Mouse (Mus musculus): ENCODE measurements around the gene Fras1.

The Fras1 gene

GRCm38 (mm10) chr5:96681085-96681484 lies 307.3 kb downstream of the Fras1 start:
- no peak for DNase-seq (ENCODE audit: low spot score in 2 of 2)

GRCm38 (mm10) chr5:96682777-96683176 lies 309.0 kb downstream of the Fras1 start:
- no peak for DNase-seq (ENCODE audit: low spot score in 2 of 2)

DNA sequence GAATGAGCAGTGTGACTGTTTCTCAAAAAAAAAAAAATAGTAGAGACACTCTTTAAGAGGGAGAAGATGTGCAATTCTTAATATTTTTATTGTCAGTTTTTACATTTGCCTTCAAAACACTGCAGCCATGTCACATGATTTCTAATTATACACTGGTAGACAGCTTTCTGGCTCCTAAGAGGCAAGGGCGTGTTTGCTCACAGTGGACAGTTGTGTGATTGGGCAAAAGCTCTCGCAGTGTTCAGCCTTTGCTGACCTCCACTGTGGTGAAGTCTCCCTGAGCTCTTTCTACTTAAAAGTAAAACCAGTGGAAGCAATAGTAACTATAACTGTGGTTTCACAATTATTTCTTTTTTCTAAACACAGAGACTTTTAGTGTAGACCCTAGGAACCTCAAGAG lies 315.1 kb downstream of the Fras1 start:
- no peak for DNase-seq (ENCODE audit: low spot score in 2 of 2)

DNA sequence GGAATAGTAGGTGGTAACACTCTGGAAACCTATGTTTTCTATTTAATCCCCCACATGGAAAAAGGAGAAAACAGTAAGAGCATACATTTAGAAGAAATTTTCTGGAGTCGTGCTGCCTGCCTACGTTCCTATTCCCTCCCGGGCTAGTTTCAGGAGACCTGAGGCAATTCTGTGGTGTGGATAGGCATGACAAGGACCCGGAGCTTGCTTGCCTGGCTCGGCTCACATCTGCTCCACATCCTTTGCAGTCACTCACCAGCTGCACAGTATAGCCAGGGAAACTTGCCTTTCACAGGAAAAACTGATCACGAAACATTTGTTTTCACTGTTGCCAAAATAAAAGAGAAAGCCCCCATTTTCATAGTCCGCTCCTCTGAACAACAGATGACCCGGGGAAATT lies 325.2 kb downstream of the Fras1 start:
- DNase-seq (ENCODE audit: low spot score in 2 of 2), result no peak

GRCm38 (mm10) chr5:96702706-96703625 lies 329.2 kb downstream of the Fras1 start:
- no peak for DNase-seq (ENCODE audit: low spot score in 2 of 2)

DNA sequence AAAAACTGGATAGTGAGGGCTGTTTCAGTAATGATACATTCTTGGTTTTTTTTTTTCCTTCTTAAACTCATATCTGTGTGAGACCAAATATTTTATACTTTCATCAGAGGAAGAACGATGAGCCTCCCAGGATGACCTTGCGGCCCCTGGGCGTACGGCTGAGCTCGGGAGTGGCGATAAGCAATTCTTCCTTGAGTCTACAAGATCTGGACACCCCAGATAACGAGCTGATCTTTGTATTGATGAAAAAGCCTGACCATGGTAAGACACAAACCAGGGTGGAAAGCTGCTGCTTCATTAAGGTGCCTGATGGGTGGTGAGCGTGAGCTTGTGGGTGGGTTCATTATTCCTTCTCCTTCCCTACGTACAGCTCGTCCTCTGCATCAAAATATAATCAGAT lies 334.8 kb downstream of the Fras1 start:
- DNase-seq (ENCODE audit: low spot score in 2 of 2), result no peak

DNA sequence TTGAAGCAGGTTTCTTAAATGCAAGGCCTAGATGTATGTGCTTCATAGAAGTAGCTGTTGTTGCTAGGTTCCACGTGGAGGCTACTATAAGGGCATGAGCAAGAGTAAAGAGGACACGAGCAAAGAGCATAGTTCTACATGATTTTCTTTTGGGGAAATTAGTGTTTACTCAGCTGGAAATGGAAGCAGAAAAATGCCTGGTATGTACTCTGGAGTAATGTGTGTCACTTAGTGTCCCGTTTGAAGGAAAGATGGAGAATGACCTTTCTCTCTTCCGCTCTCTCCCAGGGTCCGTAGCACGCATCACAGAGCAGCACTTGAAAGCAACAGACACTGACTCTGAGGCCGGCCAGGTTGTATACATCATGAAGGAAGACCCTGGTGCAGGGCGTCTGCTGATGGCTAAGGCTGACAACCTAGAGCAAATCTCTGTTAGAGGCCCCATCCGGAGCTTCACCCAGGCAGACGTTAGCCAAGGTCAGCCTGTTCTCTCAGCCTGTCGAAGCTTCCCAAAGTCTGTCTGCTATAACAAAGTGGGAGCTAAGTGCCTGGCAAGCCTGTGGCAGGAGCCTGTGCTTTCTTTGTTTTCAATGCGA lies 338.4 kb downstream of the Fras1 start:
- DNase-seq (ENCODE audit: low spot score in 2 of 2), result no peak

GRCm38 (mm10) chr5:96712799-96713198 lies 339.0 kb downstream of the Fras1 start:
- no peak for DNase-seq (ENCODE audit: low spot score in 2 of 2)

GRCm38 (mm10) chr5:96716273-96717034 lies 342.7 kb downstream of the Fras1 start:
- DNase-seq (ENCODE audit: low spot score in 2 of 2), result no peak

DNA sequence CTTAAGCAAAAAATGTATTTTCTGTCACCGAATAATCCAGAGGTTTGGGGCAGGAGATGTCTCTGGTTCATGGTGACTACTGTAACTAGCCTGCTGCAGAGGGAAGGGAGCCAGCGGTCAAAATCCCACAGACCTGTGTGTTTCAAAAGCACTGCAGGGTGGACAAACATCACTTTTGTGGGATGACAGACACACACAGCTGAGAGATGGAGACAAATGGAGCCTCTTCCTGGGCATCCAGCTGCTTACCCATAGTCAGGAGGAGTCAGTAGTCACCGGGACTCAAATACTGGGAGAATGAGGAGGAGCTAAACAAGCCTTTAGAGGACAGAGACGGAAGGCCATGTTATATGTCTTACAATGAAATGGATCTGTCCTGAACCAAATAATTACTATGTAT lies 343.9 kb downstream of the Fras1 start:
- no peak for DNase-seq (ENCODE audit: low spot score in 2 of 2)

DNA sequence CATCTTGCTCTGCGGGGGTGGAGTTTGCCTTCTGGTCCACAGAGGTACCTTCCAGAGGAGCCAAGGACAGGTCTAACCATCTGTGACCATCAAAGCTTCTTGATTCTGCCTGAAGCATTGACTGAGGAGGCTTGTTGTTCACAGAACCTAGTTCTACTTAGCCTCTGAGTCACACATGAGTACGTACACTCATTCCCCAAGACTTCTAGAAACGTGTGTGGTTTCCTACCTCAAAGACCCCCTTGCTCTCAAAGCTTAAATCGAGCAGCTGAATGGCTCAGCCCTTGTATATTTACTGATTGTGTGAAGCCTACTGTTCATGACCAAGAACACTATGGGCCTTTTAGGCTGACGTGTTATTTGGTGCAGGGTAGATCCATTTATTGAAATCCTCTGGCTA lies 344.8 kb downstream of the Fras1 start:
- no peak for DNase-seq (ENCODE audit: low spot score in 2 of 2)

GRCm38 (mm10) chr5:96719221-96719620 lies 345.5 kb downstream of the Fras1 start:
- DNase-seq (ENCODE audit: low spot score in 2 of 2), result no peak

DNA sequence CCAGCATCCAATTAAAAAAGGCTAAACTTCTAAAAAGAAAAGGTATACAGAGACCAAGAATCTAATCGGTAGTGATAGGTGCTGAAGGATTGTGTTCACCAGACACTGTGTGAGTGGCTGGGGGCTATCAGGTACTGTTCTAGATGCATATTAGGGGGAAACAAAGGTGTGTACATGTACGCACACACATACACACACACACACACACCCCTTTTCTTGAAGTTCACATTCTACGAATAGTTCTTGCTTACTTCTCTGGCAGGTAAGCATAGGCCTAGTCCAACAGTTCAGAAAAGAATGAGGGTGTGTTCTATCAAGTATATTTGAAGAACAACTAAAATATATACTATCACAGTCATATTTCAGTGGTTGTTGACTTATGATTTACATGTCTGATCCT lies 348.9 kb downstream of the Fras1 start:
- DNase-seq (ENCODE audit: low spot score in 2 of 2), result no peak

DNA sequence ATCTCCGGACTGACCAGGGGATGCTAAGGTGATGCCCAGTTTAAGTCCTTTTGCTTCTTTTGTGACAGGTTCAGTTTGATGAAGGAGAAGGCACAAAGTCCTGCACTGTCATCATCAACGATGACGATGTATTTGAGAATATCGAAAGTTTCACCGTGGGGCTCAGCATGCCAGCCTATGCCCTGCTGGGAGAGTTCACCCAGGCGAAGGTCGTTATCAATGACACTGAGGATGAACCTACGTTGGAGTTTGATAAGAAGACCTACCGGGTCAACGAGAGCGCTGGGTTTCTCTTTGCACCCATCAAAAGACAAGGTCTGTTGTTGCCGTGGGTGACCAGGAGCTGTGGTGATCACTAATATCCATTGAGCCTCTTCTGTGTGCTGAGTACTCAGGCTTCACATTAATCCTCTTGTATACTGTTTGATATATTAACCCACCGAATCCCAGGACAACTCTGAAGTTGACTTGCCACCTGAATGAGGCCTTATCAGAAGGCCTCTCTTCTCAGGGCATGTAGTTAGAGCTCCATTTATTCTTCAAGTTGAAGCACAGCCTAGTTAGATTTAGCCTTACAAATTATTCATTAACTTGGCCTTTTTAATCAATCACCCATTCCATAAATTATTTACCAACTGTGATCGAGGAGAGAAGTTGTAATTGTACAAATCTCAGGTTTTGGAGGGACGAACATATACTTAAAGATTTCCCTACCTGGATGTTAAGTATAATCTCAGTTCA lies 365.6 kb downstream of the Fras1 start:
- no peak for DNase-seq (ENCODE audit: low spot score in 2 of 2)

DNA sequence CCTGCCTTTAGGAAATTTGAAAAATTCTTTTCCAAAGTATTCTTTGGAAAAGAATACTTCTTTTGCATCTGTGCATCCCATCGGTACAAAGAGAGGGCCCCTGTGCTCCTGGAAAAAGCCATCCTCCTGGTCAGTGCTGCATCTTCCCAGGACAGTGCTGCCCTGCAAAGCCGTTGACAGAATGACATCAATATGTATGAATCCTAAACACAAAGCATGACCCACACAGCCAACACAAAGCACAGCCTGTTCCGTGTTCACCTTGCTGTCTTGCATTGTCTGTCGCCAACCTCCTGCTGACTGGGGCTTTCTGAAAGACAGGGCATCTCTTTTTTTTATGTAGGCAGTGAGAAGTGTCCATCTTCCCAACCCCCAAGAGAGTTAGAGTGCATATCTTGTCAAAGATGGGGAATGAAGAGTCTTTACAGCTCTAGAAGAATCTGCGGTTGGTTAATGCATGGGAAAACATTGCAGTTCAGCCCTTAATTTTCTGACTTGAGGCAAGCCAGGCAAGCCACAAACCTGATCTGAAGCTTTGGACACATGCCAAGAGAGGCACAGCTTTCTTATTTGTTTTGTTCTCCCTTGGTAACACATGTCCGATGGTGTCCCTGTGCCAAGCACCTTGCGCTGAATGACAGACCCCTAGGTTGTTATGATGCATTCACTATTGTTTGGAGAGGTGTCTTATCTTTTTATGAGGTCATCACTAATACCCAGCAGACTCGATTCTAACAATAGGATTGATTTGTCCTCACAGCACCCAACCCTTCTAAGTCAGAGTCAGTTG lies 373.6 kb downstream of the Fras1 start:
- no peak for DNase-seq (ENCODE audit: low spot score in 2 of 2)

- DNase-seq (ENCODE audit: low spot score in 2 of 2), result no peak
These were observed 383.9 kb downstream of the Fras1 start for GRCm38 (mm10) chr5:96757615-96758014.

- DNase-seq (ENCODE audit: low spot score in 2 of 2), result no peak
These were observed 388.3 kb downstream of the Fras1 start for GRCm38 (mm10) chr5:96762021-96762420.

DNA sequence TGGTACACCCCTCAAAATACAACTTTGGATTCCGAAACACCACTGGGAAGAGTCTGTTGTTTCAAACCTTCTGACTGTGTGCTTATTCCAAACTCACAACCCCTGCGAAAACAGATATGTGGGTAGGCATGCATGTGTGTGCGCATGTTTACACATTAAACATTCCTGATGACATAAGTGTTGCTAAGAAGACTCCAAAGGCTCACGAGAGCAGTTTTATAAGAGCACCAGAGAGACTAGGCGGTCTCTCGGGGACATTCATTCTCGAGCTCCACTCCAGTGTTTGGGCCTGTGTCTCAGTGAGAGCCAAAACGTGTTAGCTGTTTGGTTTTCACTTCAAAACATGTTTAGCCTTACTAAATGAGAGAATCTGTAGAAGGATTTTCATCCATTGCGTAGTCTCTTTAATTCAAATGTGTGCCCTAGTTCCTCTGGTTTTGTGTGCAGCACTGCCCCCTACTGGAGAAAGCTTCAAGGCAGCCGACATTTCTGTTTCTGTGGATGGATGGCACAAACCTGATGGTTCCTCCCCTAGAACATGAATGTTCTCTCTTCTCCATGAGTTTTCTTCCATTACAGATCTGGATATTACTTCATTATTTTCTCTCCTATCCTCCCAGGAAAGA lies 395.2 kb downstream of the Fras1 start:
- peak; percentile 61 to 70 for DNase-seq (ENCODE audit: low spot score in 2 of 2)

DNA sequence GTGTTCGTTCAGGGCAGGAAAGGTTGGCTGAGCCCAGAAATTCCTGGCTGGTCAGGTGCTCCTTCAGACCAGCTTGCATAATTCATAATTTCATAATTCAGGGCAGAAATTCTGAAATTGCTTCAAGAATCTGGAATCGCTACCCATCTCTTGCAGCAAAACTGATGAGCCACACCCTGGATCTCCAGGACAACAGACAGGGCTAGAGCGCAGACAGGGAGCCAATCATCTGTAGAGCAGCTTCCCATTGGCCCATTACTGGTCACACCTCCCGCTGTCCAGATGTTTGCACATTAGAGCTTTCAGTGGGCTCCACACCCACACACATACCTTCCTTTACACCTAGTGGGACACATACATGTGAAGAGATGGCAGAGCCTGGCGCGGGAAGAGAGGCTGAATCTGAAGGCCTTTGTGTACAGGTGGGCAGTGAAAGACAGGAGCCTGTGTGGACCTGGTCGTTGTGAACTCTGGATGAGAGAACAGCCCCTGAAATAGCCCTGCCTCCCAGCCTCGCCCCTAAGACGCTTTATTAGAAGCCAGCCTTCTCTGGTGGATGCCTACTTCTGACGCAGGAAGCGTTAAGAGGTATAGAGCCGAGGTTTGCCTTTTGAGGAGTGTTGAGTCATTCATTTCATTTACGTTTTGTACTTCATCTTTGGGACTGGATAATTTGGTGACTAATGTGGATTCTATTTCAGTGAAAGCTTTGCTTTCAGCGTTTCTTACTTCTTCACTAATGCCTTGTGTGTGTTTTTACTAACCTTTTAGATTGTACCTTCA lies 409.9 kb downstream of the Fras1 start:
- no peak for DNase-seq (ENCODE audit: low spot score in 2 of 2)

DNA sequence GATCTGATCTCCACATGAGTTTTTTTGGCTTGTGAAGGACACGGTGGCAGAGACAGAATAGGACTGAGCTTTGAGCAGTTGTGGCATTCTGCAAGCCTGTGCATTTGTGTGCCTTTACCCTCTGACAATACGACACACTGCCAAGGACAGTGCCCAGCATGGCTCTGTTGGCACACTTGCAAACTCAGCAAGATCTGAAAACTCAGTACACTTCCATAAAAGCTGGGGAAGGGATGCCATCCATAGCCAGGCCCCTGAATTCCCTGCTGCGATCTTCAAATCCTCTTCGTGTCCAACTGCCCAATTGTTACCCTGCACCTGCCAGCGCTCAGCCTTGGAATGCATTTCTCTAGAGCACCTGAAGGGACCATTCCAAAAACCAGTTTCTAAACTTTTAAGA lies 411.3 kb downstream of the Fras1 start:
- DNase-seq (ENCODE audit: low spot score in 2 of 2), result no peak

Data from frontal cortex, postnatal 25 days (tissue).